Mouse (Mus musculus): ENCODE data around the gene Mapk6. TPM values are rescaled to one million over a fixed set of nuclear protein-coding genes. Genes with fewer than 3 reads are reported as not detected.
A peak's percentile ranks its signal among the peaks of the same experiment; 100 is the strongest.

Mapk6 gene
- total and polyA plus RNA-seq, 2 experiments = 10.0 to 21.1 TPM

DNA sequence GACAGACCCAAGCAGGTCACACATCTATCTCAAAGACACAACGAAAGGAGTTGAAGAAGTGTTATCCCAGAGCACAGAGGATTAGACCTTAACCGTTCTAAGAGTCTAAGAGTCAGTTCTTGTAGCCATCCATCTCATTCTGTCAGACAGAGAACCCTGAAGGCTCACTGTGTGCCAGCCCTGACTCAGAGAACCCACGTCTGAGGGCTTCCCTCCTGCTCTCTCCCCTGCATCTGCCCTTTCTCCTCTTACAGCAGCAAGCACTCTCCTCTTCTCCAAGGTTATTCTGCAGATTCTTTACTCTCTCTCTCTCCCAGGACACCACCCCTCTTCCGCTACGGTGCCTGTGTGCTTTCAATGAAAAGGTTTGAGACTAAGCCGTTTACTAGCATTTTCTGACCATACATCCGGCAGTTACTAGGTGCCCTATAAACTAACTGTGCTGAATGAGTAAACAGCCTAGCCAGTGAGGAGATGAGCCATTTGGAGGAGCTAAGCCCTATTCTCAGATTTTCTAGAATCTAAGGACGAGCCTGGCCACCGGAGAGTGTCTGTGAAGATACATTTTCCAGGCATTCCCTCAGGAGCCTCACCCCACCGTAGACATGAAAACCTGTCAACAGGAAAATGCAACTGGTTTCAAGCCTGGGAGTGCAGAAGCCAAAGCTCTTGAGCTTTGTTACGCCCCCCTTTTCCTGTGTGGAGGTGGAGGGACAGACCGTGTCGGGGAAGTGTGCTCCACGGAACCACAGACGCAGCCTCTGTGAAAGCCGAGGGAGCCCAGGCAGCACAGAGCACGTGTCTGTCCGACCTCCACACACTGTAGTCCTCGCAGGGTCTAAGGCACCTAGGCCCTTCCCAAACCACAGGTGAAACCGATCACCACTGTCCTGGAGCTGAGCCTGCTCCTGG lies 8.0 kb downstream of the Mapk6 start:
- no peak for DNase-seq (ENCODE audit: extremely low read depth, low read depth, low spot score)
- H3K4me3 ChIP-seq (ENCODE audit: insufficient read depth, low read depth, low read length) = no peak overlapping the region
- no peak overlapping the region for H3K9ac ChIP-seq (ENCODE audit: low read depth, low read length)
- H3K27me3 ChIP-seq (ENCODE audit: control insufficient read depth, insufficient read depth, low read length) = no peaks in the 10 kb centered on the region
- WGBS = 70% methylated on average over 20 of the region's 20 CpGs
- peaks cover 10% of the 10 kb centered on the region for H3K4me1 ChIP-seq (ENCODE audit: control insufficient read depth, insufficient read depth, low read length)
- H3K79me2 ChIP-seq (ENCODE audit: control insufficient read depth, insufficient read depth, low read length) = peaks cover 49% of the 10 kb centered on the region
- TF ChIP-seq CTCF (IDR thresholded peaks at IDR 0.05; ENCODE audit: low read depth, low read length) = no peak
- TF ChIP-seq POLR2A (IDR thresholded peaks at IDR 0.05; ENCODE audit: extremely low read depth, insufficient read depth, low read length) = no peak
- H3K27ac ChIP-seq (replicated peaks; ENCODE audit: insufficient read depth, low read depth, low read length) = no peak overlapping the region
- peaks cover 6% of the 10 kb centered on the region; the same call in 1 of the 2 replicates for H3K36me3 ChIP-seq (ENCODE audit: control insufficient read depth, insufficient read depth, low read length)

DNA sequence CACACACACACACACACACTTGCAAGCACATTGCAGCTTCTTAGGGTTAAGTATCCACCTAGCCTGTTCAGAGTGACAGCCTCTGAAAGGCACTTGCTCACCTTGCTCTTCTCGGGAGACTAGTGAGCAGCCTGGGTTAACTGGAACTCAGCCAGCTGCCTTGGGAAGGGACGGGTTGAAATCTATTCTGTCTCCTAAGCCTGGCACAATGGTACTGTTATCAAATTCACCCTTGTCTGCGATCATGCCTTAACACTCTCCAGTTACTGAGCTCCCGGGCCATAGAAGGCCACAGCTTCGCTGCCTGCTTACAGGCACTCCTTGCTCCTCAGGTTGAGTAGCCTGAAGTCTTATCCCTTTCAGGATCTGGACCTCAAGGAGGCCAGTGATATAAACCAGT lies 9.2 kb downstream of the Mapk6 start:
- Histone ChIP-seq H3K27ac (replicated peaks; ENCODE audit: insufficient read depth, low read depth, low read length) (no peak overlapping the region), H3K9ac (ENCODE audit: low read depth, low read length) (no peak overlapping the region), H3K27me3 (ENCODE audit: control insufficient read depth, insufficient read depth, low read length) (no peaks in the 10 kb centered on the region), H3K36me3 (ENCODE audit: control insufficient read depth, insufficient read depth, low read length) (peaks cover 12% of the 10 kb centered on the region), H3K4me3 (ENCODE audit: insufficient read depth, low read depth, low read length) (no peak overlapping the region), H3K4me1 (ENCODE audit: control insufficient read depth, insufficient read depth, low read length) (peaks cover 10% of the 10 kb centered on the region), H3K79me2 (ENCODE audit: control insufficient read depth, insufficient read depth, low read length) (peaks cover 46% of the 10 kb centered on the region)
- DNase-seq (ENCODE audit: extremely low read depth, low read depth, low spot score) = no peak
- 52% methylated on average over 5 of the region's 5 CpGs for WGBS
- TF ChIP-seq CTCF (IDR thresholded peaks at IDR 0.05; ENCODE audit: low read depth, low read length) (no peak), POLR2A (IDR thresholded peaks at IDR 0.05; ENCODE audit: extremely low read depth, insufficient read depth, low read length) (no peak)

DNA sequence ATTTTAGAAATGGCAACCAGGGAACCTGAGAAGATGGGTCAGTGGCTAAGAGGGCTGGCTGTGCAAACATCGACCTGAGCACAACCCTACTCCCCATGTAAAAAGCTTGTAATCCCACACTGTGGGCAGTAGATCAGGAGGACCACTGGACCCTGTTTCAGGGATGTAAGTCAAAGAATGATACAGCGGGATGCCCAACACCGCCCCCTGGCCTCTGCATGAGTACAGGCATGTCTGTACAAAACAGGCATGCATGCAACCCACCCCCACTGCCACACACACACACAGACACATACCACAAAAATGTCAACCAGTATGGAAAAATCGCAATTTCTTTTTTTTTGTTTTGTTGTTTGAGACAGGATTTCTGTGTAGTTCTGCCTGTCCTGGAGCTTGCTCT lies 10.7 kb downstream of the Mapk6 start:
- no peak overlapping the region for H3K27ac ChIP-seq (replicated peaks; ENCODE audit: insufficient read depth, low read depth, low read length)
- peaks cover 7% of the 10 kb centered on the region; the same call in 1 of the 2 replicates for H3K4me1 ChIP-seq (ENCODE audit: control insufficient read depth, insufficient read depth, low read length)
- no peak for DNase-seq (ENCODE audit: extremely low read depth, low read depth, low spot score)
- H3K4me3 ChIP-seq (ENCODE audit: insufficient read depth, low read depth, low read length) = no peak overlapping the region
- 93% methylated on average over 4 of the region's 4 CpGs for whole genome bisulfite sequencing
- H3K27me3 ChIP-seq (ENCODE audit: control insufficient read depth, insufficient read depth, low read length) = no peaks in the 10 kb centered on the region
- peaks cover 39% of the 10 kb centered on the region for H3K79me2 ChIP-seq (ENCODE audit: control insufficient read depth, insufficient read depth, low read length)
- no peak overlapping the region for H3K9ac ChIP-seq (ENCODE audit: low read depth, low read length)
- H3K36me3 ChIP-seq (ENCODE audit: control insufficient read depth, insufficient read depth, low read length) = peaks cover 16% of the 10 kb centered on the region
- TF ChIP-seq CTCF (IDR thresholded peaks at IDR 0.05; ENCODE audit: low read depth, low read length) (0 out of 2 replicates have a peak, but pooled peaks have one; percentile 16), POLR2A (IDR thresholded peaks at IDR 0.05; ENCODE audit: extremely low read depth, insufficient read depth, low read length) (no peak)

DNA sequence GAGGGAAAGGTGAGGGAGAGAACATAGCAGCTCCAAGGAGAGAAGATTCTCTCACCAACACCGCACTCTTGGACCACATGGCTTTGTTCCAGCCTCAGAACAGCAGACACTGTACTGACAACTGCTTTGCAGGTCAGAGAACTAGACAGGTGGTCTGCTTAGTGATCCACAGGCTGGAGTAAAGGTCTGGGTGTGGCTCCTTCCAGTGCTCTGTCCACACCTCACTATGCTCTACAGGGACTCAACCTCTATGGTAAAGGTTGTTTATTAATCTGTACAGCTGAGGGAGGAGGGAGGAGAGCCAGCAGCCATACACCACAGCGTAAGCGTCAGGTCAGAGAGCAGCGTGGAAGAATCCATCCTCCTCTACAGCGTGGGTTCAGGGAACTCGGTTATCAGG lies 13.8 kb downstream of the Mapk6 start:
- no peak for DNase-seq (ENCODE audit: extremely low read depth, low read depth, low spot score)
- Histone ChIP-seq H3K36me3 (ENCODE audit: control insufficient read depth, insufficient read depth, low read length) (peaks cover 35% of the 10 kb centered on the region), H3K4me1 (ENCODE audit: control insufficient read depth, insufficient read depth, low read length) (no peaks in the 10 kb centered on the region), H3K79me2 (ENCODE audit: control insufficient read depth, insufficient read depth, low read length) (peaks cover 17% of the 10 kb centered on the region; the same call in 1 of the 2 replicates), H3K27ac (replicated peaks; ENCODE audit: insufficient read depth, low read depth, low read length) (no peak overlapping the region), H3K27me3 (ENCODE audit: control insufficient read depth, insufficient read depth, low read length) (no peaks in the 10 kb centered on the region), H3K4me3 (ENCODE audit: insufficient read depth, low read depth, low read length) (no peak overlapping the region), H3K9ac (ENCODE audit: low read depth, low read length) (no peak overlapping the region)
- no peak for TF ChIP-seq CTCF (IDR thresholded peaks at IDR 0.05; ENCODE audit: low read depth, low read length)
- no peak for TF ChIP-seq POLR2A (IDR thresholded peaks at IDR 0.05; ENCODE audit: extremely low read depth, insufficient read depth, low read length)
- 86% methylated on average over 6 of the region's 6 CpGs for WGBS

DNA sequence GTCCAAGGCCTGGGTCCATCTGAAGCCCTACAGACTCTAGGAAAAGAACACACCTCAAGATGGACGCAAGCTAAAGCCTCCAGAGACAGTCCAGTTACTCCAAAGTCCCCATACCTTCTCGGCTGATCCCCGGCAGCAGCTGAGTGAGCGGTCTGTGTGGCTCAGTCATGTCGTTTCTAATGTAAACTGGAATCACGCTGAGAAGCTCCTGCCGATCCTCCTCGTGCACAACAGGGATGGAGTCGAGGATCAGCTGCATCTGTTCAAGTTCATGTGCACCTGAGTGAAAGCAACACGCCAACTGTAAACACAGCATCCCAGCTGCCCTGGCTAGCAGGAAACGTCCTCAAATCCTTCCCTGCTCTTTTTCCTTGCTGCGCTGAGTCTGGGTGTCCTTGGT lies 16.6 kb downstream of the Mapk6 start:
- H3K4me3 ChIP-seq (ENCODE audit: insufficient read depth, low read depth, low read length) = no peak overlapping the region
- H3K27me3 ChIP-seq (ENCODE audit: control insufficient read depth, insufficient read depth, low read length) = no peaks in the 10 kb centered on the region
- H3K9ac ChIP-seq (ENCODE audit: low read depth, low read length) = no peak overlapping the region
- 0 out of 2 replicates have a peak, but pooled peaks cover 3% of the 10 kb centered on the region for H3K79me2 ChIP-seq (ENCODE audit: control insufficient read depth, insufficient read depth, low read length)
- H3K4me1 ChIP-seq (ENCODE audit: control insufficient read depth, insufficient read depth, low read length) = no peaks in the 10 kb centered on the region
- H3K27ac ChIP-seq (replicated peaks; ENCODE audit: insufficient read depth, low read depth, low read length) = no peak overlapping the region
- no peak for DNase-seq (ENCODE audit: extremely low read depth, low read depth, low spot score)
- H3K36me3 ChIP-seq (ENCODE audit: control insufficient read depth, insufficient read depth, low read length) = peaks cover 55% of the 10 kb centered on the region
- no peak for TF ChIP-seq POLR2A (IDR thresholded peaks at IDR 0.05; ENCODE audit: extremely low read depth, insufficient read depth, low read length)
- TF ChIP-seq CTCF (IDR thresholded peaks at IDR 0.05; ENCODE audit: low read depth, low read length) = no peak
- 91% methylated on average over 12 of the region's 12 CpGs for WGBS

Measured in liver, adult 2 months (tissue).